Mouse (Mus musculus) neural tube, embryonic 12.5 days (tissue): ENCODE measurements around the gene Theg. TPM values are rescaled to one million over a fixed set of nuclear protein-coding genes. Genes with fewer than 3 reads are reported as not detected.

ENCODE experiments used
- ATAC-seq: fragments of 200-750 bp; cut with Nextera tagmentation; 2 replicates; pipeline ENCODE4 v1.8.0; 2017; ENCODE audit warnings: low read depth, mild to moderate bottlenecking, moderate TSS enrichment, moderate library complexity; ENCODE audit not compliant: low FRiP score
- H3K27ac ChIP-seq: fragments of 300-500 bp; sonication (generic); 2 replicates; pipeline ENCODE4 v1.5.1; 2016
- H3K27me3 ChIP-seq: fragments of 300-500 bp; sonication (generic); replicated peaks from 2 replicates; pipeline ENCODE4 v1.6.1; 2016; ENCODE audit warnings: mild to moderate bottlenecking
- H3K36me3 ChIP-seq: fragments of 300-500 bp; sonication (generic); 2 replicates; pipeline ENCODE4 v1.6.1; 2016; ENCODE audit warnings: mild to moderate bottlenecking
- H3K4me1 ChIP-seq: fragments of 300-500 bp; sonication (generic); 2 replicates; pipeline ENCODE4 v1.6.1; 2016
- H3K4me2 ChIP-seq: fragments of 300-500 bp; sonication (generic); replicated peaks from 2 replicates; pipeline ENCODE4 v1.6.1; 2016; ENCODE audit warnings: mild to moderate bottlenecking
- H3K4me3 ChIP-seq: fragments of 300-500 bp; sonication (generic); 2 replicates; pipeline ENCODE4 v1.5.1; 2016
- H3K9ac ChIP-seq: fragments of 300-500 bp; sonication (generic); 2 replicates; pipeline ENCODE4 v1.6.1; 2016; ENCODE audit warnings: mild to moderate bottlenecking
- H3K9me3 ChIP-seq: fragments of 300-500 bp; sonication (generic); 2 replicates; pipeline ENCODE4 v1.6.1; 2016; ENCODE audit warnings: mild to moderate bottlenecking
- WGBS: fragments of 180-500 bp; shearing (Covaris S2); methylation state at CpG from one replicate; pipeline ENCODE4 v1.1.7; 2016; 5-methylcytosine and 5-hydroxymethylcytosine counted together
- polyA plus RNA-seq: library from polyadenylated mRNA; unstranded; fragments of >200 nt; fragmentation: Nextera tagmentation; extraction: Ambion mirVana; gene quantifications from 2 replicates; pipeline ENCODE4 v1.2.1, GENCODE M21; 2016

Theg gene
- polyA plus RNA-seq, 1 experiment from 2014 or later = not detected

GRCm38 (mm10) chr10:79552531-79552930 lies 34.6 kb downstream of the Theg start:
- no peak overlapping the region for H3K4me2 ChIP-seq
- no peak overlapping the region for H3K27ac ChIP-seq
- H3K9me3 ChIP-seq = no peaks in the 10 kb centered on the region
- ATAC-seq = no peak
- peaks cover 28% of the 10 kb centered on the region for H3K36me3 ChIP-seq
- WGBS = 86% methylated on average over 8 of the region's 8 CpGs
- H3K9ac ChIP-seq = no peak overlapping the region
- H3K4me3 ChIP-seq = no peak overlapping the region
- H3K27me3 ChIP-seq = no peaks in the 10 kb centered on the region
- peaks cover 22% of the 10 kb centered on the region for H3K4me1 ChIP-seq

GRCm38 (mm10) chr10:79550366-79550765 lies 36.8 kb downstream of the Theg start:
- Histone ChIP-seq H3K4me3 (no peak overlapping the region), H3K4me1 (peaks cover 22% of the 10 kb centered on the region), H3K27me3 (no peaks in the 10 kb centered on the region), H3K9me3 (no peaks in the 10 kb centered on the region), H3K4me2 (no peak overlapping the region), H3K9ac (no peak overlapping the region), H3K36me3 (peaks cover 50% of the 10 kb centered on the region), H3K27ac (no peak overlapping the region)
- 86% methylated on average over 9 of the region's 9 CpGs for WGBS
- no peak for ATAC-seq

GRCm38 (mm10) chr10:79548971-79549723 lies 38.0 kb downstream of the Theg start:
- H3K36me3 ChIP-seq = peaks cover 62% of the 10 kb centered on the region
- no peak for ATAC-seq
- 96% methylated on average over 18 of the region's 18 CpGs for WGBS

GRCm38 (mm10) chr10:79548546-79548945 lies 38.6 kb downstream of the Theg start:
- Histone ChIP-seq H3K4me3 (no peak overlapping the region), H3K36me3 (peaks cover 68% of the 10 kb centered on the region), H3K4me1 (peaks cover 14% of the 10 kb centered on the region), H3K4me2 (no peak overlapping the region), H3K27ac (no peak overlapping the region), H3K9me3 (no peaks in the 10 kb centered on the region), H3K9ac (no peak overlapping the region), H3K27me3 (no peaks in the 10 kb centered on the region)
- ATAC-seq = no peak
- WGBS = 99% methylated on average over 5 of the region's 5 CpGs

More at GRCm38 (mm10) chr10:79548971-79549723, 38.0 kb downstream of the Theg start:
- H3K4me3 ChIP-seq = no peak overlapping the region
- peaks cover 20% of the 10 kb centered on the region for H3K4me1 ChIP-seq
- H3K9ac ChIP-seq = no peak overlapping the region
- H3K27ac ChIP-seq = no peak overlapping the region
- no peaks in the 10 kb centered on the region for H3K27me3 ChIP-seq
- H3K4me2 ChIP-seq = no peak overlapping the region
- no peaks in the 10 kb centered on the region for H3K9me3 ChIP-seq

GRCm38 (mm10) chr10:79547148-79547675 lies 39.9 kb downstream of the Theg start:
- no peaks in the 10 kb centered on the region for H3K9me3 ChIP-seq
- H3K36me3 ChIP-seq = peaks cover 81% of the 10 kb centered on the region
- 83% methylated on average over 5 of the region's 5 CpGs for WGBS

GRCm38 (mm10) chr10:79546483-79546882 lies 40.6 kb downstream of the Theg start:
- Histone ChIP-seq H3K9ac (no peak overlapping the region), H3K36me3 (peaks cover 88% of the 10 kb centered on the region), H3K27ac (no peak overlapping the region), H3K4me1 (no peaks in the 10 kb centered on the region), H3K27me3 (no peaks in the 10 kb centered on the region), H3K4me2 (no peak overlapping the region), H3K4me3 (no peak overlapping the region), H3K9me3 (no peaks in the 10 kb centered on the region)
- ATAC-seq = no peak
- 94% methylated on average over 11 of the region's 11 CpGs for WGBS

More at GRCm38 (mm10) chr10:79547148-79547675, 39.9 kb downstream of the Theg start:
- Histone ChIP-seq H3K27ac (no peak overlapping the region), H3K27me3 (no peaks in the 10 kb centered on the region), H3K4me3 (no peak overlapping the region), H3K4me1 (0 out of 2 replicates have a peak, but pooled peaks cover 1% of the 10 kb centered on the region), H3K9ac (no peak overlapping the region), H3K4me2 (no peak overlapping the region)
- no peak for ATAC-seq

- no peak overlapping the region for H3K9ac ChIP-seq
- no peak overlapping the region for H3K4me2 ChIP-seq
- H3K27me3 ChIP-seq = no peaks in the 10 kb centered on the region
- H3K9me3 ChIP-seq = no peaks in the 10 kb centered on the region
- H3K27ac ChIP-seq = no peak overlapping the region
- 89% methylated on average over 12 of the region's 12 CpGs for WGBS
- H3K36me3 ChIP-seq = peaks cover 94% of the 10 kb centered on the region
- no peaks in the 10 kb centered on the region for H3K4me1 ChIP-seq
- ATAC-seq = no peak
- H3K4me3 ChIP-seq = no peak overlapping the region
Observed at GRCm38 (mm10) chr10:79545891-79546290, 41.2 kb downstream of the Theg start.

- Histone ChIP-seq H3K4me1 (no peaks in the 10 kb centered on the region), H3K9ac (no peak overlapping the region), H3K36me3 (peaks cover 99% of the 10 kb centered on the region), H3K4me2 (no peak overlapping the region), H3K9me3 (no peaks in the 10 kb centered on the region), H3K27ac (no peak overlapping the region), H3K27me3 (no peaks in the 10 kb centered on the region), H3K4me3 (no peak overlapping the region)
- 94% methylated on average over 5 of the region's 5 CpGs for WGBS
- no peak for ATAC-seq
Observed at GRCm38 (mm10) chr10:79544631-79545030, 42.5 kb downstream of the Theg start.

GRCm38 (mm10) chr10:79543884-79544597 lies 43.1 kb downstream of the Theg start:
- Histone ChIP-seq H3K4me2 (no peak overlapping the region), H3K9me3 (no peaks in the 10 kb centered on the region), H3K27me3 (no peaks in the 10 kb centered on the region), H3K9ac (no peak overlapping the region), H3K4me1 (no peaks in the 10 kb centered on the region), H3K27ac (no peak overlapping the region), H3K4me3 (no peak overlapping the region), H3K36me3 (peaks cover 98% of the 10 kb centered on the region)
- 89% methylated on average over 9 of the region's 9 CpGs for WGBS
- no peak for ATAC-seq

GRCm38 (mm10) chr10:79542171-79542570 lies 45.0 kb downstream of the Theg start:
- WGBS = 99% methylated on average over 11 of the region's 11 CpGs
- Histone ChIP-seq H3K9ac (no peak overlapping the region), H3K4me2 (no peak overlapping the region), H3K4me1 (no peaks in the 10 kb centered on the region), H3K9me3 (no peaks in the 10 kb centered on the region), H3K4me3 (no peak overlapping the region), H3K27me3 (no peaks in the 10 kb centered on the region), H3K27ac (no peak overlapping the region), H3K36me3 (peaks cover 88% of the 10 kb centered on the region)
- ATAC-seq = no peak

GRCm38 (mm10) chr10:79541522-79541921 lies 45.6 kb downstream of the Theg start:
- Histone ChIP-seq H3K4me1 (no peaks in the 10 kb centered on the region), H3K27me3 (no peaks in the 10 kb centered on the region), H3K36me3 (peaks cover 81% of the 10 kb centered on the region), H3K9ac (no peak overlapping the region), H3K4me2 (no peak overlapping the region), H3K4me3 (no peak overlapping the region), H3K27ac (no peak overlapping the region), H3K9me3 (no peaks in the 10 kb centered on the region)
- no peak for ATAC-seq
- 75% methylated on average over 15 of the region's 15 CpGs for WGBS

- no peak overlapping the region for H3K9ac ChIP-seq
- WGBS = 96% methylated on average over 11 of the region's 11 CpGs
- no peak for ATAC-seq
- H3K36me3 ChIP-seq = peaks cover 74% of the 10 kb centered on the region
- H3K27ac ChIP-seq = no peak overlapping the region
- H3K4me2 ChIP-seq = no peak overlapping the region
- H3K4me1 ChIP-seq = no peaks in the 10 kb centered on the region
- H3K9me3 ChIP-seq = no peaks in the 10 kb centered on the region
- no peak overlapping the region for H3K4me3 ChIP-seq
- H3K27me3 ChIP-seq = no peaks in the 10 kb centered on the region
Observed at GRCm38 (mm10) chr10:79540746-79541145, 46.4 kb downstream of the Theg start.
